Mouse (Mus musculus) neural tube, embryonic 11.5 days (tissue): ENCODE results near the gene Tef. TPM values are rescaled to one million over a fixed set of nuclear protein-coding genes. Genes with fewer than 3 reads are reported as not detected.
A peak's percentile ranks its signal among the peaks of the same experiment; 100 is the strongest.

ENCODE experiments used
- ATAC-seq: fragments of 200-750 bp; cut with Nextera tagmentation; 2 replicates; pipeline ENCODE4 v1.8.0; 2017; ENCODE audit warnings: moderate number of reproducible peaks, mild to moderate bottlenecking, moderate TSS enrichment, moderate library complexity; ENCODE audit not compliant: insufficient read depth, low FRiP score, low TSS enrichment
- DNase-seq: peaks from one replicate; pipeline ENCODE4 v3.0.0-alpha.2; 2015; ENCODE audit warnings: low spot score
- H3K27ac ChIP-seq: fragments of 300-500 bp; sonication (generic); 2 replicates; pipeline ENCODE4 v1.5.1; 2014; ENCODE audit warnings: low read depth, mild to moderate bottlenecking, low read length
- H3K27me3 ChIP-seq: fragments of 300-500 bp; sonication (generic); 2 replicates; pipeline ENCODE4 v1.6.1; 2014; ENCODE audit warnings: mild to moderate bottlenecking, low read length, mixed read lengths; ENCODE audit not compliant: control insufficient read depth, insufficient read depth
- H3K36me3 ChIP-seq: fragments of 300-500 bp; sonication (generic); 2 replicates; pipeline ENCODE4 v1.6.1; 2014; ENCODE audit warnings: mild to moderate bottlenecking, low read length, moderate library complexity, mixed read lengths; ENCODE audit not compliant: control insufficient read depth, insufficient read depth
- H3K4me1 ChIP-seq: fragments of 300-500 bp; sonication (generic); 2 replicates; pipeline ENCODE4 v1.6.1; 2014; ENCODE audit warnings: low read length, mixed read lengths; ENCODE audit not compliant: control insufficient read depth, insufficient read depth
- H3K4me2 ChIP-seq: fragments of 300-500 bp; sonication (generic); 2 replicates; pipeline ENCODE4 v1.6.1; 2014; ENCODE audit warnings: low read depth, mild to moderate bottlenecking, moderate library complexity
- H3K4me3 ChIP-seq: fragments of 300-500 bp; sonication (generic); 2 replicates; pipeline ENCODE4 v1.5.1; 2014; ENCODE audit warnings: low read depth, low read length
- H3K9ac ChIP-seq: fragments of 300-500 bp; sonication (generic); 2 replicates; pipeline ENCODE4 v1.6.1; 2014; ENCODE audit warnings: mild to moderate bottlenecking, low read length
- H3K9me3 ChIP-seq: fragments of 300-500 bp; sonication (generic); 2 replicates; pipeline ENCODE4 v1.6.1; 2016; ENCODE audit warnings: low read length; ENCODE audit not compliant: control insufficient read depth
- WGBS: fragments of 180-500 bp; shearing (Covaris S2); extraction: QIAGEN DNeasy Blood & Tissue Kit; methylation state at CpG from one replicate; pipeline ENCODE4 v1.1.7; 2014; 5-methylcytosine and 5-hydroxymethylcytosine counted together
- polyA plus RNA-seq: library from polyadenylated mRNA; unstranded; fragments of >200 nt; fragmentation: Nextera tagmentation; extraction: Ambion mirVana; gene quantifications from 2 replicates; pipeline ENCODE4 v1.2.1, GENCODE M21; 2014

Tef gene
- polyA plus RNA-seq, 1 experiment from 2014 or later: 13.7 TPM

- H3K27ac ChIP-seq: no peak overlapping the region
- peaks cover 31% of the 10 kb centered on the region for H3K36me3 ChIP-seq
- no peak overlapping the region for H3K9ac ChIP-seq
- H3K4me2 ChIP-seq: no peak overlapping the region
- ATAC-seq (no peak), DNase-seq (no peak)
- no peaks in the 10 kb centered on the region for H3K27me3 ChIP-seq
- no peaks in the 10 kb centered on the region for H3K4me1 ChIP-seq
- H3K4me3 ChIP-seq: no peak overlapping the region
- H3K9me3 ChIP-seq: no peaks in the 10 kb centered on the region
- 95% methylated on average over 8 of the region's 8 CpGs for WGBS
Observed at GRCm38 (mm10) chr15:81785701-81786100, 16.5 kb upstream of the Tef start.

GRCm38 (mm10) chr15:81787525-81787924 is 14.7 kb upstream of the Tef start:
- ATAC-seq (no peak), DNase-seq (no peak)
- H3K4me3 ChIP-seq: no peak overlapping the region
- H3K4me2 ChIP-seq: no peak overlapping the region
- 96% methylated on average over 13 of the region's 13 CpGs for WGBS
- no peak overlapping the region for H3K9ac ChIP-seq
- H3K27me3 ChIP-seq: no peaks in the 10 kb centered on the region
- H3K36me3 ChIP-seq: peaks cover 37% of the 10 kb centered on the region
- no peaks in the 10 kb centered on the region for H3K4me1 ChIP-seq
- no peak overlapping the region for H3K27ac ChIP-seq
- H3K9me3 ChIP-seq: no peaks in the 10 kb centered on the region

GRCm38 (mm10) chr15:81792444-81792843 is 9.8 kb upstream of the Tef start:
- ATAC-seq: no peak
- no peak overlapping the region for H3K4me3 ChIP-seq
- no peaks in the 10 kb centered on the region for H3K27me3 ChIP-seq
- 98% methylated on average over 9 of the region's 9 CpGs for WGBS
- peaks cover 33% of the 10 kb centered on the region for H3K36me3 ChIP-seq
- H3K9me3 ChIP-seq: no peaks in the 10 kb centered on the region
- no peak for DNase-seq
- H3K4me2 ChIP-seq: no peak overlapping the region
- no peaks in the 10 kb centered on the region for H3K4me1 ChIP-seq
- no peak overlapping the region for H3K9ac ChIP-seq
- no peak overlapping the region for H3K27ac ChIP-seq

- Histone ChIP-seq H3K4me2 (no peak overlapping the region), H3K27ac (no peak overlapping the region), H3K9ac (no peak overlapping the region), H3K36me3 (peaks cover 23% of the 10 kb centered on the region), H3K4me1 (no peaks in the 10 kb centered on the region), H3K4me3 (no peak overlapping the region), H3K27me3 (no peaks in the 10 kb centered on the region), H3K9me3 (no peaks in the 10 kb centered on the region)
- WGBS: 73% methylated on average over 3 of the region's 3 CpGs
- DNase-seq (peak; percentile 40), ATAC-seq (no peak)
Observed at GRCm38 (mm10) chr15:81796228-81796627, 6.0 kb upstream of the Tef start.

GRCm38 (mm10) chr15:81797861-81798260 is 4.4 kb upstream of the Tef start:
- no peak for ATAC-seq

GRCm38 (mm10) chr15:81798421-81798820 is 3.8 kb upstream of the Tef start:
- Histone ChIP-seq H3K4me1 (peaks cover 9% of the 10 kb centered on the region; the same call in 1 of the 2 replicates), H3K4me3 (no peak overlapping the region), H3K9me3 (no peaks in the 10 kb centered on the region), H3K36me3 (peaks cover 7% of the 10 kb centered on the region), H3K9ac (no peak overlapping the region), H3K27ac (no peak overlapping the region), H3K4me2 (no peak overlapping the region), H3K27me3 (no peaks in the 10 kb centered on the region)
- DNase-seq (no peak), ATAC-seq (no peak)
- 85% methylated on average over 4 of the region's 4 CpGs for whole genome bisulfite sequencing

More at GRCm38 (mm10) chr15:81797861-81798260, 4.4 kb upstream of the Tef start:
- H3K27ac ChIP-seq: no peak overlapping the region
- no peak overlapping the region for H3K4me2 ChIP-seq
- no peak overlapping the region for H3K9ac ChIP-seq
- H3K4me3 ChIP-seq: no peak overlapping the region
- H3K4me1 ChIP-seq: peaks cover 8% of the 10 kb centered on the region; the same call in 1 of the 2 replicates
- H3K9me3 ChIP-seq: no peaks in the 10 kb centered on the region
- no peaks in the 10 kb centered on the region for H3K27me3 ChIP-seq
- H3K36me3 ChIP-seq: peaks cover 12% of the 10 kb centered on the region
- DNase-seq: no peak
- WGBS: 91% methylated on average over 6 of the region's 6 CpGs

GRCm38 (mm10) chr15:81800391-81800790 is 1.8 kb upstream of the Tef start:
- DNase-seq: no peak
- H3K27me3 ChIP-seq: no peaks in the 10 kb centered on the region
- ATAC-seq: no peak
- peaks cover 10% of the 10 kb centered on the region; the same call in 1 of the 2 replicates for H3K4me1 ChIP-seq
- H3K27ac ChIP-seq: no peak overlapping the region
- no peak overlapping the region for H3K9ac ChIP-seq
- H3K4me2 ChIP-seq: no peak overlapping the region
- H3K4me3 ChIP-seq: no peak overlapping the region
- WGBS: 82% methylated on average over 3 of the region's 3 CpGs
- 0 out of 2 replicates have a peak, but pooled peaks cover 3% of the 10 kb centered on the region for H3K36me3 ChIP-seq
- H3K9me3 ChIP-seq: no peaks in the 10 kb centered on the region

GRCm38 (mm10) chr15:81802941-81803351 is 725 bp downstream of the Tef start:
- no peak overlapping the region for H3K27ac ChIP-seq
- DNase-seq (no peak), ATAC-seq (0 out of 2 replicates have a peak, but pooled peaks have one; percentile 29)
- WGBS: 17% methylated on average over 8 of the region's 8 CpGs
- H3K27me3 ChIP-seq: no peaks in the 10 kb centered on the region
- H3K36me3 ChIP-seq: no peaks in the 10 kb centered on the region
- H3K4me1 ChIP-seq: peaks cover 12% of the 10 kb centered on the region; the same call in 1 of the 2 replicates
- peak overlapping the region; percentile 35; the same call in 1 of the 2 replicates for H3K9ac ChIP-seq
- peak overlapping the region; percentile 32 for H3K4me2 ChIP-seq
- H3K4me3 ChIP-seq: peak overlapping the region; percentile 15
- H3K9me3 ChIP-seq: no peaks in the 10 kb centered on the region

GRCm38 (mm10) chr15:81803425-81803951 is 1.3 kb downstream of the Tef start:
- ATAC-seq (no peak), DNase-seq (no peak)
- WGBS: 67% methylated on average over 4 of the region's 4 CpGs
- H3K27me3 ChIP-seq: no peaks in the 10 kb centered on the region
- no peaks in the 10 kb centered on the region for H3K9me3 ChIP-seq
- no peak overlapping the region for H3K4me3 ChIP-seq
- no peaks in the 10 kb centered on the region for H3K36me3 ChIP-seq
- no peak overlapping the region for H3K9ac ChIP-seq
- H3K4me2 ChIP-seq: no peak overlapping the region
- peaks cover 12% of the 10 kb centered on the region; the same call in 1 of the 2 replicates for H3K4me1 ChIP-seq
- no peak overlapping the region for H3K27ac ChIP-seq
